Mouse (Mus musculus) left cerebral cortex, postnatal 10 days (tissue): ENCODE measurements around the gene Unc13c. TPM values are rescaled to one million over a fixed set of nuclear protein-coding genes. Genes with fewer than 3 reads are reported as not detected.
A peak's percentile ranks its signal among the peaks of the same experiment; 100 is the strongest.

Experiments
- DNase-seq, 2 experiments: peaks; one replicate each; pipeline ENCODE4 v3.0.0; 2021 to 2022; ENCODE audit warnings: low spot score in 2 of 2, mixed read lengths in 1 of 2; ENCODE audit errors: extremely low spot score in 1 of 2
- intact Hi-C: fragments of 180-260 bp; cut with DNase I; formaldehyde crosslinking; loops from one replicate; pipeline ENCODE4 v1.15.1; 2025
- total RNA-seq, 2 experiments: library from RNA; stranded (reverse); gene quantifications; 2 replicates each; pipeline ENCODE4 v1.2.3; 2021

The Unc13c gene
- 10 to 100 TPM; 26.1 to 26.6 TPM for total RNA-seq

GRCm38 (mm10) chr9:73968641-73969121 lies at the start of gene Unc13c:
Gene Unc13c, minus strand, starts transcription at chr9:73968966.
- peak; percentile 37 to 71 for DNase-seq
- intact Hi-C loops = no loop called here

- DNase-seq = no peak
- intact Hi-C loops = no loop called here
Measured at GRCm38 (mm10) chr9:74007976-74008686, 39.4 kb upstream of the Unc13c start.

- peak in 1 of 2 experiments; percentile 24 for DNase-seq
- intact Hi-C loops = no loop called here
Measured at GRCm38 (mm10) chr9:74002388-74002990, 33.7 kb upstream of the Unc13c start.

GRCm38 (mm10) chr9:73988096-73988495 lies 19.3 kb upstream of the Unc13c start:
- DNase-seq = no peak
- intact Hi-C loops = no loop called here

GRCm38 (mm10) chr9:73987236-73987635 lies 18.5 kb upstream of the Unc13c start:
- DNase-seq = no peak
- intact Hi-C loops = no loop called here

GRCm38 (mm10) chr9:73982597-73983344 lies 14.0 kb upstream of the Unc13c start:
- DNase-seq = peak; percentile 76 to 78
- intact Hi-C loops = loop anchor here (5.0 kb wide), 1 partner anchor 820 kb away; no protein-coding TSS in a partner anchor

GRCm38 (mm10) chr9:73972327-73972988 lies 3.7 kb upstream of the Unc13c start:
- intact Hi-C loops = no loop called here
- no peak for DNase-seq

GRCm38 (mm10) chr9:73970717-73971116 lies 2.0 kb upstream of the Unc13c start:
- intact Hi-C loops = no loop called here
- no peak for DNase-seq

- peak in 1 of 2 experiments; percentile 30 for DNase-seq
- intact Hi-C loops = no loop called here
Measured at GRCm38 (mm10) chr9:73965322-73965915, 3.3 kb downstream of the Unc13c start.

- intact Hi-C loops = no loop called here
- no peak for DNase-seq
Measured at GRCm38 (mm10) chr9:73962471-73962870, 6.3 kb downstream of the Unc13c start.

GRCm38 (mm10) chr9:73952331-73952730 lies 16.4 kb downstream of the Unc13c start:
- intact Hi-C loops = no loop called here
- no peak for DNase-seq

GRCm38 (mm10) chr9:73951586-73951985 lies 17.2 kb downstream of the Unc13c start:
- DNase-seq = no peak
- intact Hi-C loops = no loop called here

GRCm38 (mm10) chr9:73934844-73935243 lies 33.9 kb downstream of the Unc13c start:
- intact Hi-C loops = no loop called here
- DNase-seq = peak; percentile 7 to 60

GRCm38 (mm10) chr9:73931988-73932387 lies 36.8 kb downstream of the Unc13c start:
- intact Hi-C loops = no loop called here
- no peak for DNase-seq

GRCm38 (mm10) chr9:73927276-73927675 lies 41.5 kb downstream of the Unc13c start:
- intact Hi-C loops = no loop called here
- no peak for DNase-seq

GRCm38 (mm10) chr9:73922449-73923115 lies 46.2 kb downstream of the Unc13c start:
- peak in 1 of 2 experiments; percentile 28 for DNase-seq

GRCm38 (mm10) chr9:73905959-73906358 lies 62.8 kb downstream of the Unc13c start:
- intact Hi-C loops = no loop called here
- DNase-seq = no peak

More at GRCm38 (mm10) chr9:73922449-73923115, 46.2 kb downstream of the Unc13c start:
- intact Hi-C loops = no loop called here

GRCm38 (mm10) chr9:73898516-73898915 lies 70.2 kb downstream of the Unc13c start:
- intact Hi-C loops = no loop called here
- DNase-seq = no peak
